Mouse (Mus musculus) forebrain, embryonic 15.5 days (tissue): ENCODE results near the gene Gm28374. TPM values are rescaled to one million over a fixed set of nuclear protein-coding genes. Genes with fewer than 3 reads are reported as not detected.
A peak's percentile ranks its signal among the peaks of the same experiment; 100 is the strongest.

Source experiments
- ATAC-seq: fragments of 200-750 bp; cut with Nextera tagmentation; replicated peaks from 2 replicates; pipeline ENCODE4 v1.8.0; 2017; ENCODE audit warnings: mild to moderate bottlenecking, moderate TSS enrichment, moderate library complexity
- H3K27ac ChIP-seq: fragments of 300-500 bp; sonication (generic); replicated peaks from 2 replicates; pipeline ENCODE4 v1.5.1; 2015; ENCODE audit warnings: mild to moderate bottlenecking, inconsistent platforms
- H3K27me3 ChIP-seq: fragments of 300-500 bp; sonication (generic); 2 replicates; pipeline ENCODE4 v1.6.1; 2015; ENCODE audit warnings: inconsistent platforms
- H3K36me3 ChIP-seq: fragments of 300-500 bp; sonication (generic); 2 replicates; pipeline ENCODE4 v1.6.1; 2015; ENCODE audit warnings: mild to moderate bottlenecking, inconsistent platforms
- H3K4me1 ChIP-seq: fragments of 300-500 bp; sonication (generic); 2 replicates; pipeline ENCODE4 v1.6.1; 2015; ENCODE audit warnings: inconsistent platforms
- H3K4me2 ChIP-seq: fragments of 300-500 bp; sonication (generic); replicated peaks from 2 replicates; pipeline ENCODE4 v1.6.1; 2015; ENCODE audit warnings: mild to moderate bottlenecking, inconsistent platforms
- H3K4me3 ChIP-seq: fragments of 300-500 bp; sonication (generic); 2 replicates; pipeline ENCODE4 v1.5.1; 2015; ENCODE audit warnings: mild to moderate bottlenecking, inconsistent platforms
- H3K9ac ChIP-seq: fragments of 300-500 bp; sonication (generic); replicated peaks from 2 replicates; pipeline ENCODE4 v1.6.1; 2015; ENCODE audit warnings: mild to moderate bottlenecking, inconsistent platforms
- H3K9me3 ChIP-seq: fragments of 300-500 bp; sonication (generic); 2 replicates; pipeline ENCODE4 v1.6.1; 2016; ENCODE audit warnings: inconsistent platforms
- WGBS: fragments of 180-500 bp; shearing (Covaris S2); methylation state at CpG from one replicate; pipeline ENCODE4 v1.1.7; 2015; ENCODE audit warnings: mixed read lengths; 5-methylcytosine and 5-hydroxymethylcytosine counted together
- polyA plus RNA-seq: library from polyadenylated mRNA; unstranded; fragments of >200 nt; fragmentation: Nextera tagmentation; extraction: Ambion mirVana; gene quantifications from 2 replicates; pipeline ENCODE4 v1.2.1, GENCODE M21; 2015

The Gm28374 gene
- polyA plus RNA-seq, 1 experiment from 2014 or later: 2.6 TPM

DNA sequence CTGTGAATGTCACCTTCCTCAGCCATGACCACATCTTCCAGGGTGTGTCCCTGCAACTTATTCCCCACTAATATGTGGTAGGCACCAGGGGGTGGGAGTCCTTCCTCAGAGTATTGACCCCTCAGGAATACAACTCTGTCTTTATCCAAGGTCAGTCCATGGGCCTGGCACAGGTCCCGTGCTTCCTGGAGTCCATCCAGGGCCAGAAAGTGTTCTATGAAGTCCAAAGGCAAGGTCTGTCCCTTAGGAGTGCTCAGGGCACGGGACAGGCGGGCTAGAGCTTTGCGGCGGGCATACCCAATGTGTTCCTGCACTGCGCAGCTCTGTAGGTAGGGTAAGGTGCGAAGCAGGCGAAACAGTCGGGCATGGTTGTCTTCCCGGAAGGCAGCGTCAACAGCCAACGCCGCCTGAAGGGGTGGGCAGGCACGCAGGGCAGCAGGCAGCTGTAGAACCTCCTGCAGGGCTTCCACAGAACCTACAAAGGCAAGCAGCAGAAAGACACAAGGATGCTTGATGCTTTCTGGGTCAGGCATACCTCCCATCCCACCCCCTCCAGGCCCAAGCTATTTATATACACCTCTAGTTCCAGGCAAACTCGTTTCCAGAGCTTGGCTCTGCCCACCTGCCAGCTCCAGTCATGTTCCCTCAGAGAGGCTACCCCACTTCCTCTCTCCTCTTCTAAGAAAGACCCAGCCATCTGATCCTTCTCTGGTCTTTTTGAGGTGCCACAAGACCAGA is 34.2 kb upstream of the Gm28374 start:
- no peak overlapping the region for H3K9ac ChIP-seq
- ATAC-seq: no peak
- peaks cover 20% of the 10 kb centered on the region for H3K36me3 ChIP-seq
- H3K4me2 ChIP-seq: no peak overlapping the region
- no peaks in the 10 kb centered on the region for H3K9me3 ChIP-seq
- peaks cover 26% of the 10 kb centered on the region for H3K4me1 ChIP-seq
- H3K27ac ChIP-seq: no peak overlapping the region
- no peak overlapping the region for H3K4me3 ChIP-seq
- H3K27me3 ChIP-seq: no peaks in the 10 kb centered on the region
- 92% methylated on average over 15 of the region's 15 CpGs for WGBS

GRCm38 (mm10) chr19:6113116-6113515 is 31.1 kb upstream of the Gm28374 start:
- Histone ChIP-seq H3K36me3 (peaks cover 20% of the 10 kb centered on the region), H3K4me2 (no peak overlapping the region), H3K9me3 (no peaks in the 10 kb centered on the region), H3K4me3 (no peak overlapping the region), H3K9ac (no peak overlapping the region), H3K4me1 (peaks cover 14% of the 10 kb centered on the region), H3K27ac (no peak overlapping the region), H3K27me3 (no peaks in the 10 kb centered on the region)
- WGBS: 76% methylated on average over 6 of the region's 6 CpGs
- ATAC-seq: no peak

DNA sequence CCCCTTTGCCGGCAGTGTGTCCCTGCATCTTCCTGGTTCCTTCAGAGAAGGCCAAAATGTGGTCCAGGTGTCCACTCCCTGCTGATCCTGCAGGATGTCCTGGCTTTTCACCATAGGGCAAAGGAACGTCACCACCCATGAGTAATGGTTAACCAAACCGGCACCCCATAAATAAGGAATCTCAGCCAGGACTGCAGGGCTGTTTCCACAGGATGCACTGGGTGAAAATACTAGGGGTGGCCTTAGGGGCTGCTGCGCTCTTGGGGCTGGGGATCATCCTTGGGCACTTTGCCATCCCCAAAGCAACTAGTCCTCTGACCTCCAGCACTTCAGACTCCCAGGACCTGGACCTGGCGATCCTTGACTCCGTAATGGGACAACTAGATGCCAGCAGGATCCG is 23.5 kb upstream of the Gm28374 start, which contains the start of gene Naaladl1:
Gene Naaladl1 (plus strand): TSS at position 197 of the 400 bp plus-strand sequence.
- Histone ChIP-seq H3K9me3 (no peaks in the 10 kb centered on the region), H3K4me1 (no peaks in the 10 kb centered on the region), H3K36me3 (no peaks in the 10 kb centered on the region), H3K4me2 (no peak within 1 kb of the TSS), H3K27ac (no peak within 1 kb of the TSS), H3K27me3 (no peaks in the 10 kb centered on the region), H3K4me3 (no peak within 1 kb of the TSS), H3K9ac (no peak within 1 kb of the TSS)
- ATAC-seq: no peak
- WGBS: 84% methylated on average over 7 of the region's 7 CpGs

- no peak for ATAC-seq
- H3K4me1 ChIP-seq: no peaks in the 10 kb centered on the region
- no peak overlapping the region for H3K9ac ChIP-seq
- H3K27ac ChIP-seq: no peak overlapping the region
- H3K4me3 ChIP-seq: no peak overlapping the region
- no peaks in the 10 kb centered on the region for H3K36me3 ChIP-seq
- H3K4me2 ChIP-seq: no peak overlapping the region
- H3K27me3 ChIP-seq: no peaks in the 10 kb centered on the region
- H3K9me3 ChIP-seq: no peaks in the 10 kb centered on the region
- 90% methylated on average over 4 of the region's 4 CpGs for WGBS
Observed at GRCm38 (mm10) chr19:6104476-6104875, 22.4 kb upstream of the Gm28374 start.

DNA sequence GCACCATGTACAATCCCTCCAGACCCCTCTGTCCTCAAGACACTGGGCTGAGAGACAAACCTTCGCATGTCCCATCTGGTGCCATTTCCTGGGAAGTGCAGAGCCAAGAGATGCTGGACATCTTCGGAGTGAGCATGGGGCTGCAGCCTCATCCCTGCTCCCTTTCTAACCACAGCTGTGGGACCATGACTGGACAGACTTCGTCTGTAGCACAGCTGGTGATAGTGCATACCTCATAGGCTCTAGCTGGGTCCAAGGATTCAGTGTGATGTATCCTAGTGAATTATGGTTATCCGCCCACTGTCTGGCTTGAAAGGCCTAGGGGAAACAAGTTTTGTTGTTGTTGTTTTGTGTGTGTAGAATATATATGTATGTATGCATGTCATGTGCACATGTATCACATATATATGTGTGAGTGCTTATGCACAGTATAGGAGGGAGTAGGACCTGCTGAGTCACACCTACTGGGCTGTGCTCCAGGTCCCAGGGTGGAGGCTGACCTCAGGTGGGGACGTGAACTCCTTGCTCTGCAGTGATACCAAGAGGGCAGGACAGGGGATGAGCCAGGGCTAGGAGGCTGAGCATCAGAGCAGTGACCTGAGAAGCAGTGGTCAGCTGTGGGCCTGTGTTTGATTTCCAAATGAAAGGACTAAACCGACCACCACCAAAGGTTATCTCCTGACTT is 20.3 kb upstream of the Gm28374 start:
- no peaks in the 10 kb centered on the region for H3K36me3 ChIP-seq
- no peaks in the 10 kb centered on the region for H3K4me1 ChIP-seq
- no peak for ATAC-seq
- WGBS: 81% methylated on average over 6 of the region's 6 CpGs
- no peaks in the 10 kb centered on the region for H3K9me3 ChIP-seq
- H3K9ac ChIP-seq: no peak overlapping the region
- no peak overlapping the region for H3K4me3 ChIP-seq
- no peaks in the 10 kb centered on the region for H3K27me3 ChIP-seq
- no peak overlapping the region for H3K27ac ChIP-seq
- no peak overlapping the region for H3K4me2 ChIP-seq

DNA sequence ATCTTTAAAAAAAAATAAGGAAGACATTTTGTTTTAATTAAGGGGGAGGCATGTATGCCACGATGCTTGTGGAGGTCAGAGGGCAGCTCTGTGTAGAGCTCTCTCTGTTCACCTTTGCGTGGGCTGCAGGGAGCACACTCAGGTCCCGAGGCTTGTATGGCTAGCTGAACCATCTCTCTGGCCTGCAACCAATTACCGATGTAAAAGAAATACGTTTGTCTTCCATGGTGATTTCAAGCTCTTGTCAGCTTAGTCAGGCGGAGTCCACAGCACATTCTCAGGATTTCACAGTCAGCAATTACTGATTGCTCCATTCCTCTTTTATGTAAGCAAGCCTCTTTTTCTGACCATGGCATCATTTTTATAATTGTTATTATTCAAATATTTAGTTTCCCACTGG is 19.1 kb upstream of the Gm28374 start:
- no peak for ATAC-seq
- WGBS: 83% methylated on average over 6 of the region's 6 CpGs

GRCm38 (mm10) chr19:6097847-6098246 is 15.8 kb upstream of the Gm28374 start:
- no peaks in the 10 kb centered on the region for H3K9me3 ChIP-seq
- no peaks in the 10 kb centered on the region for H3K4me1 ChIP-seq
- H3K36me3 ChIP-seq: no peaks in the 10 kb centered on the region
- H3K27me3 ChIP-seq: no peaks in the 10 kb centered on the region
- H3K27ac ChIP-seq: no peak overlapping the region
- H3K9ac ChIP-seq: no peak overlapping the region
- ATAC-seq: no peak
- H3K4me2 ChIP-seq: no peak overlapping the region
- WGBS: 91% methylated on average over 3 of the region's 3 CpGs
- no peak overlapping the region for H3K4me3 ChIP-seq

More for the DNA sequence above, 19.1 kb upstream of the Gm28374 start:
- no peaks in the 10 kb centered on the region for H3K4me1 ChIP-seq
- no peaks in the 10 kb centered on the region for H3K27me3 ChIP-seq
- H3K27ac ChIP-seq: no peak overlapping the region
- no peaks in the 10 kb centered on the region for H3K9me3 ChIP-seq
- no peak overlapping the region for H3K9ac ChIP-seq
- no peak overlapping the region for H3K4me2 ChIP-seq
- no peak overlapping the region for H3K4me3 ChIP-seq
- no peaks in the 10 kb centered on the region for H3K36me3 ChIP-seq

DNA sequence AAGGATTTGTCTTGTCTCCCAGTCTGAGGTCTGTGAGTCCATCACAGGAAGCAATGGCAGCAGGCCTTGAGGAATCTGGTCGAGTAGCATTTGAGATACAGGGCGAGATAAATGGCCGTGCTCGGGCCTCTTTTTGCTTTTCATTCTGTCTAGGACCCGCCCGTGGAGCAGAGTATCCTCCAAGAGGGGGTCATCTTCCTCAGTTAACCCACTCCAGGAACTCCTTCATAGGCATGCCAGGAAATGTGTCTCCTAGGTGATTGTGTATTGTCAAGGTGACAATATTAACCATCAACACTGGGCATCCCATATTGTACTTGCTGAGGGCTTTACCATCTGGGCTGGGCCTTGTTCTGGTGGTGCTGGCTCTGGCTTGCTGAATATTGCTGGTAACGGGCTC is 12.1 kb upstream of the Gm28374 start, which contains the start of gene AC131692.1:
Gene AC131692.1 (plus strand): TSS at position 301 of the 400 bp plus-strand sequence.
- Histone ChIP-seq H3K9me3 (no peaks in the 10 kb centered on the region), H3K4me3 (no peak within 1 kb of the TSS), H3K36me3 (0 out of 2 replicates have a peak, but pooled peaks cover 3% of the 10 kb centered on the region), H3K9ac (no peak within 1 kb of the TSS), H3K4me1 (no peaks in the 10 kb centered on the region), H3K27ac (no peak within 1 kb of the TSS), H3K4me2 (no peak within 1 kb of the TSS), H3K27me3 (no peaks in the 10 kb centered on the region)
- 94% methylated on average over 7 of the region's 7 CpGs for WGBS
- no peak for ATAC-seq

GRCm38 (mm10) chr19:6088841-6089240 is 6.8 kb upstream of the Gm28374 start:
- H3K4me1 ChIP-seq: peaks cover 16% of the 10 kb centered on the region
- H3K27me3 ChIP-seq: no peaks in the 10 kb centered on the region
- no peak overlapping the region for H3K9ac ChIP-seq
- no peak overlapping the region for H3K4me3 ChIP-seq
- no peak overlapping the region for H3K27ac ChIP-seq
- H3K36me3 ChIP-seq: 0 out of 2 replicates have a peak, but pooled peaks cover 3% of the 10 kb centered on the region
- WGBS: 95% methylated on average over 13 of the region's 13 CpGs
- no peak overlapping the region for H3K4me2 ChIP-seq
- H3K9me3 ChIP-seq: no peaks in the 10 kb centered on the region
- ATAC-seq: no peak

DNA sequence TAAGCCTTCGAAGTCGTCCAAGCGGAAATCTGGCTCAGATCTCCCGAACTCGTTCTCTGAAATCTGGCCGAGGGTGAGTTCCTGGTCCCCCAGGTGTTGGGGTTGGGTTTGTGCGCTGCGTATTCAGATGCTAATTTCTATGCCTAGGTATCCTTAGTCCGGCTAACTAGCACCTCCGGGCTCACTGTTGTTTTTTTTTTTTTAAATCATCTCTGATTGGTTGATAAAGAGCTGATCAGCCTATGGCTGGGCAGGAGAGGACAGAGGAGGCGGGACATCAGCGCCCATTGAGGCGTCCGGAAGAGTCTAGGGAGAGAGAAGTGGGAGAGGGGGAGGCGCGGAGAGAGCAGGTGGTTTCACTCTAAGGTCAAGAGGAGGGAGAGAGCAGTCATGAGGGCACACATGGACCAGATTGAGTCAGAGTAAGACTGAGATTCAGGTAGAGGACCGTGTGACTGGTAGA is 3.4 kb upstream of the Gm28374 start:
- Histone ChIP-seq H3K4me2 (peak overlapping the region; percentile 95), H3K4me3 (peak overlapping the region; percentile 61), H3K36me3 (peaks cover 21% of the 10 kb centered on the region), H3K9me3 (no peaks in the 10 kb centered on the region), H3K9ac (peak overlapping the region; percentile 41), H3K4me1 (peaks cover 23% of the 10 kb centered on the region), H3K27ac (no peak overlapping the region), H3K27me3 (no peaks in the 10 kb centered on the region)
- WGBS: under 1% methylated on average over 17 of the region's 17 CpGs
- ATAC-seq: peak; percentile 49

DNA sequence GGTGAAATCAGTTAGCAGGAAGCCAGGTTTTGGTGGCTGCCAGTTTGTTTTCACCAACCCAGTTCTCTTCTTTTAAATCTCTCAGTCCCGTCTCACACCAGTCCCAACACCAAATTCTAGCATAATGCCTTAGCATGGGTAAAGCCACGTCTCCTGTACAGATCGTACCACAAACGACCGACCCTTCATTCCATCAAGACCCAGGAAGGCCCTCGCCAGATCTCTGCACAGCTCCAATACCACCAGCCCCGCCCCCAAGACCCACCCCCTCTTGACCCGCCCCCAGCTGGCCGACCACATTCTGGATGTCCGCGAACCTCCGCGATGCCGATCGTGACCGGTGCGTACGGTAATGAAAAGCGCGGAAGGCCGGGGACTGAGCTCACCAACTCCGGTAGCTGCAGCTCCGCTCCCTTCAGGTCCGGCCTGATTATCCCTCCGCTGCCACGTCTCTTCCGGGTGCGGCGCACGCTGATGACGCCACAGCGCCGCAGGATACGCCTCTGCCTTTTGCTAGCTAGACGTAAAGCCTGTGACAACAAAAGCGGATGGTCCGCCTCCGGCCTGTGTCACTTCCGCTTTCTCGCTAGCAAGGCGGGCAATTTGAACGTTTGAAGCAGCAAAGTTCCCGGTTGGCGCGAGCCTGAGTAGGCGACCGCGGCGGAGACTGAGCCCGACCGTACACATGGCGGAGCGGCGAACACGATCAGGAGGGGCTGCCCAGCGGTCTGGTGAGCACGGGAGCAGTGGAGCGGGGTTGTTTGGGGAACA is 2.6 kb upstream of the Gm28374 start, which contains the start of the genes Zfpl1 and Cdca5:
Gene Zfpl1 (minus strand): TSS at position 479 of the 771 bp plus-strand sequence.
Gene Cdca5 (plus strand): TSS at position 506 of the 771 bp plus-strand sequence.
- Histone ChIP-seq H3K9me3 (no peaks in the 10 kb centered on the region), H3K4me3 (peak within 1 kb of the TSS; percentile 61), H3K9ac (peak within 1 kb of the TSS; percentile 63), H3K27ac (0 out of 2 replicates have a peak within 1 kb of the TSS, but pooled peaks have one; percentile 35), H3K27me3 (no peaks in the 10 kb centered on the region), H3K36me3 (peaks cover 26% of the 10 kb centered on the region), H3K4me2 (peak within 1 kb of the TSS; percentile 95), H3K4me1 (peaks cover 23% of the 10 kb centered on the region)
- peak; percentile 89 for ATAC-seq
- WGBS: under 1% methylated on average over 58 of the region's 58 CpGs
